Mouse (Mus musculus) ES-Bruce4 (cell line): ENCODE results near the gene Avp. TPM values are rescaled to one million over a fixed set of nuclear protein-coding genes. Genes with fewer than 3 reads are reported as not detected.
A peak's percentile ranks its signal among the peaks of the same experiment; 100 is the strongest.

Source experiments
- H3K27ac ChIP-seq: 2 replicates; pipeline ENCODE4 v1.5.1; 2012; ENCODE audit warnings: low read length, inconsistent platforms; ENCODE audit not compliant: insufficient read depth
- H3K27me3 ChIP-seq: 2 replicates; pipeline ENCODE4 v1.6.1; 2012; ENCODE audit warnings: mild to moderate bottlenecking, low read length, inconsistent platforms; ENCODE audit not compliant: control insufficient read depth, poor library complexity, insufficient read depth, severe bottlenecking
- H3K36me3 ChIP-seq: 2 replicates; pipeline ENCODE4 v1.6.1; 2012; ENCODE audit warnings: inconsistent platforms, mild to moderate bottlenecking, low read length, moderate library complexity; ENCODE audit not compliant: control insufficient read depth, poor library complexity, insufficient read depth, severe bottlenecking
- H3K4me1 ChIP-seq: one replicate; pipeline ENCODE4 v1.8.1; 2011; ENCODE audit warnings: low read length; ENCODE audit not compliant: control insufficient read depth, insufficient read depth
- H3K4me3 ChIP-seq: 2 replicates; pipeline ENCODE4 v1.5.1; 2011; ENCODE audit warnings: low read depth, mild to moderate bottlenecking, low read length
- H3K9ac ChIP-seq: 2 replicates; pipeline ENCODE4 v1.6.1; 2012; ENCODE audit warnings: low read depth, mild to moderate bottlenecking, inconsistent platforms; ENCODE audit not compliant: poor library complexity, severe bottlenecking
- H3K9me3 ChIP-seq: replicated peaks from 2 replicates; pipeline ENCODE4 v1.6.1; 2012; ENCODE audit warnings: mild to moderate bottlenecking, low read length, inconsistent platforms; ENCODE audit not compliant: control insufficient read depth, poor library complexity, insufficient read depth, severe bottlenecking
- CTCF ChIP-seq: IDR thresholded peaks from one replicate; pipeline ENCODE4 v1.8.1; 2011; ENCODE audit warnings: low read depth, low read length
- EP300 ChIP-seq: IDR thresholded peaks from 2 replicates; pipeline ENCODE4 v1.6.1; 2011; ENCODE audit warnings: low read depth, low read length; ENCODE audit not compliant: insufficient read depth
- POLR2A ChIP-seq: IDR thresholded peaks from one replicate; pipeline ENCODE4 v1.8.1; 2011; ENCODE audit warnings: low read length; ENCODE audit not compliant: insufficient read depth
- polyA plus RNA-seq: library from polyadenylated mRNA; stranded (reverse); fragments of >200 nt; gene quantifications from 2 replicates; pipeline ENCODE4 v1.2.4, GENCODE M21; 2011; ENCODE audit warnings: low read depth; ENCODE audit not compliant: missing spikeins, insufficient read depth, insufficient read length

Avp gene
- polyA plus RNA-seq = not detected in 2 replicates

- TF ChIP-seq EP300 (no peak), CTCF (no peak)
- Histone ChIP-seq H3K36me3 (no peaks in the 10 kb centered on the region), H3K27ac (no peak within 1 kb of the TSS), H3K27me3 (peaks cover 3% of the 10 kb centered on the region; the same call in 1 of the 2 replicates), H3K4me3 (no peak within 1 kb of the TSS), H3K4me1 (no peaks in the 10 kb centered on the region), H3K9me3 (no peaks in the 10 kb centered on the region), H3K9ac (no peak within 1 kb of the TSS)
Observed at GRCm38 (mm10) chr2:130582552-130582951, at the start of gene Avp. Avp (minus strand) TSS chr2:130582554.

- Histone ChIP-seq H3K4me1 (peaks cover 9% of the 10 kb centered on the region), H3K9me3 (no peaks in the 10 kb centered on the region), H3K27ac (peak within 1 kb of the TSS; percentile 0; the same call in 1 of the 2 replicates), H3K36me3 (peaks cover 28% of the 10 kb centered on the region), H3K27me3 (no peaks in the 10 kb centered on the region), H3K4me3 (peak within 1 kb of the TSS; percentile 87), H3K9ac (peak within 1 kb of the TSS; percentile 79)
- TF ChIP-seq EP300 = no peak
- no peak for TF ChIP-seq CTCF
- no peak for TF ChIP-seq POLR2A
Observed at GRCm38 (mm10) chr2:130629839-130630203, 47.5 kb upstream of the Avp start, which contains the start of the genes Fastkd5 and Ubox5. Fastkd5 (minus strand) TSS chr2:130630027. Ubox5 (minus strand) TSS chr2:130630038.

- TF ChIP-seq CTCF = no peak
- no peak for TF ChIP-seq EP300
- Histone ChIP-seq H3K27ac (peak overlapping the region; percentile 0; the same call in 1 of the 2 replicates), H3K9ac (peak overlapping the region; percentile 79), H3K4me1 (peaks cover 9% of the 10 kb centered on the region), H3K4me3 (peak overlapping the region; percentile 87), H3K36me3 (peaks cover 30% of the 10 kb centered on the region), H3K9me3 (no peaks in the 10 kb centered on the region), H3K27me3 (no peaks in the 10 kb centered on the region)
Observed at GRCm38 (mm10) chr2:130629080-130629838, 46.9 kb upstream of the Avp start.

GRCm38 (mm10) chr2:130628424-130628823 is 46.1 kb upstream of the Avp start:
- Histone ChIP-seq H3K36me3 (peaks cover 35% of the 10 kb centered on the region), H3K4me1 (peaks cover 3% of the 10 kb centered on the region), H3K4me3 (peak overlapping the region; percentile 87; the same call in 1 of the 2 replicates), H3K9me3 (no peaks in the 10 kb centered on the region), H3K27ac (no peak overlapping the region), H3K9ac (peak overlapping the region; percentile 79), H3K27me3 (no peaks in the 10 kb centered on the region)
- peak; percentile 43 for TF ChIP-seq CTCF
- TF ChIP-seq EP300 = no peak
- TF ChIP-seq POLR2A = no peak

- Histone ChIP-seq H3K36me3 (peaks cover 51% of the 10 kb centered on the region), H3K9ac (no peak overlapping the region), H3K4me3 (no peak overlapping the region), H3K9me3 (no peaks in the 10 kb centered on the region), H3K27me3 (no peaks in the 10 kb centered on the region), H3K27ac (no peak overlapping the region), H3K4me1 (no peaks in the 10 kb centered on the region)
- TF ChIP-seq POLR2A = no peak
- no peak for TF ChIP-seq EP300
- no peak for TF ChIP-seq CTCF
Observed at GRCm38 (mm10) chr2:130618972-130619371, 36.6 kb upstream of the Avp start.

GRCm38 (mm10) chr2:130613091-130613490 is 30.7 kb upstream of the Avp start:
- H3K27ac ChIP-seq = no peak overlapping the region
- no peaks in the 10 kb centered on the region for H3K27me3 ChIP-seq
- H3K9me3 ChIP-seq = no peaks in the 10 kb centered on the region
- H3K4me1 ChIP-seq = no peaks in the 10 kb centered on the region
- peaks cover 28% of the 10 kb centered on the region for H3K36me3 ChIP-seq
- no peak overlapping the region for H3K4me3 ChIP-seq
- H3K9ac ChIP-seq = no peak overlapping the region
- TF ChIP-seq CTCF (peak; percentile 69), POLR2A (no peak)
